Mouse (Mus musculus): Measurements from ENCODE around the gene Sema4f.

- TF ChIP-seq CTCF (conservative IDR thresholded peaks at IDR 0.05; ENCODE audit: low read length), result no peak
- TF ChIP-seq NANOG (IDR thresholded peaks at IDR 0.05; ENCODE audit: borderline replicate concordance, low read length), result no peak
Measured at GRCm38 (mm10) chr6:82921426-82922224, 17.9 kb downstream of the Sema4f start.

Measured in E14TG2a.4 (cell line).